Mouse (Mus musculus) urinary bladder, postnatal 14 days (tissue): ENCODE data around the gene Rufy4.
"Not testable (repeated sequence)": the region's sequence is repeated elsewhere in the genome, so short reads cannot be mapped to it uniquely, and the experiment has no call there.

Experiments
- DNase-seq: peaks from one replicate; pipeline ENCODE4 v3.0.0; 2021; ENCODE audit warnings: low spot score

The Rufy4 gene

GRCm38 (mm10) chr1:74150101-74150500 lies 24.8 kb downstream of the Rufy4 start:
- no peak for DNase-seq

GRCm38 (mm10) chr1:74151091-74151490 lies 25.8 kb downstream of the Rufy4 start:
- DNase-seq = no peak

GRCm38 (mm10) chr1:74153461-74154184 lies 28.3 kb downstream of the Rufy4 start, which contains the start of gene Cxcr2:
TSS of gene Cxcr2 (plus strand) at chr1:74153989.
- no peak for DNase-seq

- DNase-seq = no peak
These were observed 30.2 kb downstream of the Rufy4 start for GRCm38 (mm10) chr1:74155435-74156012.

- DNase-seq = no peak
These were observed 31.1 kb downstream of the Rufy4 start for GRCm38 (mm10) chr1:74156381-74156910.

- not testable (repeated sequence) for DNase-seq
These were observed 34.3 kb downstream of the Rufy4 start for GRCm38 (mm10) chr1:74159613-74160012.

GRCm38 (mm10) chr1:74160036-74160435 lies 34.7 kb downstream of the Rufy4 start:
- no peak for DNase-seq

GRCm38 (mm10) chr1:74167136-74167535 lies 41.8 kb downstream of the Rufy4 start:
- no peak for DNase-seq

- DNase-seq = no peak
These were observed 44.4 kb downstream of the Rufy4 start for GRCm38 (mm10) chr1:74169721-74170120.

GRCm38 (mm10) chr1:74172722-74173121 lies 47.4 kb downstream of the Rufy4 start:
- no peak for DNase-seq

GRCm38 (mm10) chr1:74175731-74176130 lies 50.4 kb downstream of the Rufy4 start:
- DNase-seq = no peak

GRCm38 (mm10) chr1:74178618-74179017 lies 53.3 kb downstream of the Rufy4 start:
- DNase-seq = no peak

- peak; percentile 13 for DNase-seq
These were observed 54.5 kb downstream of the Rufy4 start for GRCm38 (mm10) chr1:74179624-74180408.

- DNase-seq = no peak
These were observed 56.1 kb downstream of the Rufy4 start for GRCm38 (mm10) chr1:74181462-74181861.

GRCm38 (mm10) chr1:74183006-74183405 lies 57.7 kb downstream of the Rufy4 start:
- no peak for DNase-seq

- DNase-seq = no peak
These were observed 65.1 kb downstream of the Rufy4 start for GRCm38 (mm10) chr1:74190471-74190870.

GRCm38 (mm10) chr1:74192711-74193110 lies 67.4 kb downstream of the Rufy4 start:
- DNase-seq = no peak

GRCm38 (mm10) chr1:74194445-74194844 lies 69.1 kb downstream of the Rufy4 start, which contains the start of gene Cxcr1:
TSS of gene Cxcr1 (minus strand) at chr1:74194631.
- DNase-seq = no peak

- no peak for DNase-seq
These were observed 70.6 kb downstream of the Rufy4 start for GRCm38 (mm10) chr1:74195961-74196360.

- no peak for DNase-seq
These were observed 71.5 kb downstream of the Rufy4 start for GRCm38 (mm10) chr1:74196621-74197419.
